Mouse (Mus musculus) MN1 (cell line): Measurements from ENCODE around the gene Phc2.

Experiments used
- DNase-seq: peaks from one replicate; pipeline ENCODE4 v3.0.0-alpha.2; 2016; ENCODE audit warnings: low spot score

Gene Phc2

DNA sequence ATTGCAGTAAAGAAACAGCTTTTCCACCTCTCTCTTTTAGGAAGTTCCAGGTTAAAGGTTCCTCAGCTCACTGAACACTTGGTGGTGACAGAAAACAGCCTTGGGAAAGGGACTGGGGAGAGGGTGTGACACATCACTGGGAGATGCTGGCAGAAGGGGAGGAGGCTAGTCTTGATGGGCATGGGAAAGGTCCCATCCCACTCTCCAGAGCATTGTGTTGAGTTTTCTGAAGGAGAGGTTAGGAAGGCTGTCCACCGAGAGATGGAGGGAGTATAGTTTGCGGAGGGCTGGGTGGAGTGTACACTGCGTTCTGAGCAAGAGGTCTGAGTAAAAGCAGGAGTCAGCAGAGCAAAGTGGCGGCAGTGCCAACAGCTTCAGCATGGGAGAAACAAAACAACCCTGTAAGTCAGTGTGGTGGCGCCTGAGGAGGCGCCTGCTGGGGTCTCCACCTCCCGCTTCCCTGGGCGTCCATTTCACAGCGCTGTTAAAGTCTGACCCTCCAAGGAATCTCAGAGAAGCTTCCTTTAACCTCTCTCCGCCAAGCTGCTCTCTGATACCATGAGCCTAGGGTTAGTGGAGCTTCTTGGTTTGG is 88.0 kb downstream of the Phc2 start:
- DNase-seq, result peak; percentile 29

DNA sequence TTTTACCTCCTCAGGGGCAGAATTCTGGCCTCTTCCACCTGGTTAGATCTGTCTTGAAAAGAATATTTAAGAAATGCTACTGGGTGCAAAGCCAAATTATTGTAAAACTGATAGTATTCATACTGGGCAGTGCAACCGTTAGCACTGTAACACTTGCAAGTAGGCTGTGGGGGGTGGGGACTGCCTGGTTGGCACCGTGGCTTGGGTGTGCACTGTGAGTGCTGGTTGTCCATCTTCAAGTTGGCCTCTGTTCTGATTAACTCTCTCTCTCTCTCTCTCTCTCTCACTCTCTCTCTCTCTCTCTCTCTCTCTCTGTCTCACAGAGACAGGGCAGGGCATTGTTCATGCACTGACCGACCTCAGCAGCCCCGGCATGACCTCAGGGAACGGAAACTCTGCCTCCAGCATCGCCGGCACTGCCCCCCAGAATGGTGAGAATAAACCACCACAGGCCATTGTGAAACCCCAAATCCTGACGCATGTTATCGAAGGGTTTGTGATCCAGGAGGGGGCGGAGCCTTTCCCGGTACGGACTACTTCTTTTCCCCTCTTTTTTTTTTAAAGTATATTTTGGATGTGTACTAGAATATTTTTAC is 88.6 kb downstream of the Phc2 start:
- no peak for DNase-seq

DNA sequence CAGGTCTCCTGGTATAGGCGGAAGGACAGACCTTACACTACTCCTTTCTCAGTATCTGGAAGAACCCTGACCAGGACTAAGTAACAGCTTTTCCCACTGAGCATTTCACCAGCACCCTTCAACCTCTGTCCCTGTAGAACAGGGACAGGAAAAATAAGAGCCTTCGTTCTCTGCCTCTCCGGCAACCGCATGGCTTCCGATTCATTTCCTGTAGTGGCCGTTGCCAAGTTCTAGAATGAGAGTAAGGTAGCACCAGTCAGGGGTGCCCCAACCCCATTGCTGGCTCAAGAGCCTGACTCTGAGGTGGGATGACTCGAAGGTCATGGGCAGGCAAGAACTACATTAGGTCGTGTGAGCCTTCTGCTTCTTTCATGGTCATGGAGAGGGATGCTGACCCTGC is 90.7 kb downstream of the Phc2 start:
- no peak for DNase-seq

GRCm38 (mm10) chr4:128747614-128748270 is 93.2 kb downstream of the Phc2 start:
- DNase-seq, result peak; percentile 50

GRCm38 (mm10) chr4:128748309-128748708 is 93.8 kb downstream of the Phc2 start:
- DNase-seq, result no peak

DNA sequence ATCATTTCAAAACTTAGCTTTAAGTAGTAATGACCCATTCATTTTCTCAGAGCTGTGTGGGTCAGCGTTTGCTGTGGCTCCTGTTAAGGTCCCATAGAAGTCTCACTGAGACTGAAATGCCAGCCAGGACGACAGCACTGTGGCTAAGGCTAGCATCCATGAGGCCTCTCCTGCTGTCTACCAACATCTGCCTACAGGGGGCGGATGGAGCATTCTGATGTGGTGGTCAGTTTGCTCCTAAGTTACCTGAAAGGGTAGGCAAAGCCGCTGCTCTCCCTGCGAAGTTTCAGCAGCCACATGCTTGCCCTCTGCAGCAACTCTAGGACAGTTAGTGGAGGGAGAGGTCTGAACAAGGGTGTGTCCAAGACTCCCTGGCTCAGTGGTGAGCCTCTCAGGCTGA is 96.5 kb downstream of the Phc2 start:
- peak; percentile 54 for DNase-seq

DNA sequence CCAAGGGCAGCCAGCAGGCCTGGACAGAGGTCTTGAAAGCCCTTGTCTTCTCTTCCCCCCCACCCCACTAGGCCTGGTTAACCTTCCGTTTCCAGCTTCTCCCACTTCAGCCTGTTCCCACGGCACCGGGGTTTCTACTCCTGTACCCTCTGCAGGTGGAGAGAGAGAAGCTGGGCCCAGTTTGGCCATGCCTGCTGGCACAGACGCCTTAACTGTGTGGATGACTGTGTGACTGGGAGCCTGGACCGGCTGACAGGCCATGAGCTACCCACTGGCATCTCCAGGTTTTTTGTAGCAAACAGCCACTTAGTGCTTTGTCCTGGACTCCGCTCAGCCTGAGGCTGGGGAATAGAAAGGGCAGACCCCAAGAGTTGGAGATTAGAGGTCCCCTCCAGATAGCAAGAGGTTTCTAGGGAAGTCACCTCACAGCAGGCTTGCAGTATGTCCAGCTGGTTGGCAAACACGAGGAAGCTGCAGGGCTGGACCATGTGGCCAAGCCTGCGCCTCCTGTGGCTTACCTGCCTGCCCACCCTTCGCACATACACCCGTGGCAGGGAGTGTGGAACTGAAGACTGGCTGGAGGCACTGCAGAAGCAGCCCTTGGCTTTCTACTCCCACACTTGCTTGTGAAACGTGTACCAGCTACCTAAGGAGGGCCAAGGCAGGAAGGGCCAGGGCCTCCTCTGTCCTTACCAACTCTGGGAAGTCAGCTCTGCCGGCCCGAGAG is 97.7 kb downstream of the Phc2 start:
- no peak for DNase-seq

DNA sequence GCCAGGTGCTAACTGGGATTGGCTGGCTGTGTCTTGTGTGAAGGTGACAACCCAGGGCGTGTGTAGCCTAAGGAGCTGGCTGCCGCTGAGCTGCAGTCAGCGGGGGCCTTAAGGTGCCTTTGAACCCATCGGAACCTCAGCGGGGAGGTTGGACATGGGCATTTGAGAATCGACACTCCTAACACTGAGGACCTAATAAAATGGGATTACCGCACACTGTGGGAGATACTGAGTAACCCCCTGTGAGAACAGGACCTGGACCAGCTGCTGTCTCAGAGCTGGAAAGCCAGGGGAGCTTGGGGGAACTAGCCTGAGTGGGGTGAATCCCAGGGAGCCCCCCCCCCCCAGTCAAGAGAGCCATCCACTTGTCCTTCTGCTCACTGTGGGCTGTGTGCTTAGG is 99.1 kb downstream of the Phc2 start:
- no peak for DNase-seq

GRCm38 (mm10) chr4:128755064-128755463 is 100.6 kb downstream of the Phc2 start, which contains the start of gene A3galt2:
TSS of gene A3galt2 (plus strand) at chr4:128755364.
- no peak for DNase-seq

DNA sequence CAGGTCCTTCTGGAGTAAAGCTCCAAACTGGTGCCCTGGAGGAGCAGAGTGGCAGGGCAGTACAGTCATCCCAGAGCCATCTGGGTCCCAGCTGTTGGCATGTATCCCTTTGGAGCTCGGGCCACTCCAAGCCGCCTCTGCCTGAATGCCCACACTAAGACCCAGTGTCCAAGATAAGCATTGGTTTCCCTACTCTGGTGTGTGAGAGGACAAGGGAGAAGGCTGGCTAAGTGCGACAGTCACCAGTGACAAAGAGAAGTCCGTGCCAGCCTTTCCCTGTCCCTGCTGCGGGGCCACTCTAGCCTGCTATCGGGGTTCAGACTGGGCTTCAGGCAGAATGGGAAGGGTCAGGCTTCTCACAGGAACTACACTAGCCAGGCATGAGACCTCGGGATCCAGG is 101.4 kb downstream of the Phc2 start:
- DNase-seq, result no peak

DNA sequence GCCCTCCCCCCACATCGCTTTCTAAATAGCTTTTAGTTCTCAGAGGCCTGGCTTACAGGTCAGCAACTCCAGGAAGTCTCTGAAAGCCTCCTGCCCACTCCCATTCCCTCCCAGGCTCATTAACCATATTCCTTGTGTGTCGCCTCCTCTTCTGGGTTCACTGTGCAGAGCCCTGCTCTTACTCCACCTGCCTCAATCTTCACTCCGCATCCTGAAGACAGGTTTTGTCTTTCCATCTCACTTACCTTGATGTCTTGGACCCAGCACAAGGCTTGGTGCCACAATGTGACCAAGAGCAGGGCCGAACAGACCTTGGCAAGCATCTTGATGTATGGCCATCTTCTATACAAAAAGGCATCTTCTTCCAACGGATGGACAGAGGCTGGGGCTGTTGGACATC is 104.7 kb downstream of the Phc2 start:
- DNase-seq, result no peak

DNA sequence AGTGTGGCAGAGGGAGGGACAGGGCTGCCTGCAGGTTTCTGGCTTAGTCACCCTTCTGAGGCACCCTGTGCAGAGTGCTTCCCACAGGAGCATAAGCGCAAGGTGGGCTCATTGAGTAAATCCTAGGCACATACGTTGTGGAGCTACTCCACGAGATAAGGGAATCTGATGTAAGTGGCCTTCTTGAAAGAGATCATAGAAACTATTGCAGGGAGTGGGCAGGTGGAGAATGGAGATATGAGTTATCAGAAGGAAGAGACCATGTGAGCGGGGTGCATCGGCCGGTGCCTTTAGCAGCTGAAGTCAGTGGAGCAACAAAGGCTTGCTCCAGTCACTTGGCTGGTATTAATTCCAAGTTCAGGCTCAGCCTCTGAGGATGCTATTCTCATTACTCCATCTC is 105.5 kb downstream of the Phc2 start:
- no peak for DNase-seq

GRCm38 (mm10) chr4:128766929-128767328 is 112.4 kb downstream of the Phc2 start:
- no peak for DNase-seq

DNA sequence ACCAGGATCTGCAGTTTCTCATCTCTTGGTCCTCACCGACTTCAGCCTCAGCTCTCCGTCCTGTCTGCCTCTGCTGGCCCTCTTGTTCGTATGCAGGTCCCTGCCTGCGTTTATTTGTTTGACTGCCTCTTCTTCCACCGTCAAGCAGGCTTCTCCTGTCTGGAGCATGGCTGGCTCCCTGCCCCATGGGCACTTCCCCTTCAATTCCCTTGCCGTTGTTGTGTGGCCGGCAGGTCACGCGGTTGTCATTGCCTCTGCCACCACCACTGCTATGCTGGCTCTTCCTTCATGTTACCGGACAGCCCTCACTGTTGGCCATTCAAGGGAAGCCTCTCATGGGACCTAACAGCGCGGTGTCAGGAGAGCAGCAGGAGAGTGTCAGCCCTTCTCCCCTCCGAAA is 113.6 kb downstream of the Phc2 start:
- no peak for DNase-seq

DNA sequence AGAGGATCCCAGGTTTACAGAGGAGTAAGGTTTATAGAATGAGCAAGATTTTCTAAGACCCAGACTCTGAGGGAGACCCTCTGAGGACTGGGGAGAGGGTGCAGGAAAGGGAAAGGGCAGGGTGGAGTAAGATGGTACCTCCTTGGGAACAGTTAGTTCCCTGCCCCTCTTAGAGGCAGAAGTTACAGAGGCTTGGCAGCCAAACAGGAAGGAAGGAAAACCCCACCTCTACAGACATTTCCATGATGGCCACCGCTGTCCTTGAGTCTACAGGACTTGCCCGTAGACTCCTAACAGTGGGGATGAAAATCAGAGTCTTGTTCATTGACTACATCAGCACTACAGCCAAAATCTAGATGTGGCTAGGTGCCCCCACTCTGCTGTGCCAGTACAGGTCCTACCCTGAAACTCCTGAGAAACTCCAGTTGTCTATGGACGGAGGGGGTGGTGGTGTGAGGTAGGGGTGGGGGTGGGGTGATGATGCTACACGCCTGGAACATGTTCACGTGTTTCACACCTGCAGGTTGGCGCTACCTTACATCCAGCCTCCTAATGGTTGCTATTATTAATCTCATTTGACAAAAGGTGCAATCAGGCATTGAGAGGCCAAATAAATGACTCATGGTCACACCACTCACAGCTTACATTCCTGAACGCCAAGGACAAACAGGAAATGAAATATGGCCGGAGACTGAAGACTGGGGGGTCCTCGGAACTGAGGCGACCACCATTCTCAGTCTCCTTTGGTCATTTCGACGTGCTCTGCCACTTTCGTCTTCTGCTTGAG is 115.3 kb downstream of the Phc2 start:
- DNase-seq, result no peak

DNA sequence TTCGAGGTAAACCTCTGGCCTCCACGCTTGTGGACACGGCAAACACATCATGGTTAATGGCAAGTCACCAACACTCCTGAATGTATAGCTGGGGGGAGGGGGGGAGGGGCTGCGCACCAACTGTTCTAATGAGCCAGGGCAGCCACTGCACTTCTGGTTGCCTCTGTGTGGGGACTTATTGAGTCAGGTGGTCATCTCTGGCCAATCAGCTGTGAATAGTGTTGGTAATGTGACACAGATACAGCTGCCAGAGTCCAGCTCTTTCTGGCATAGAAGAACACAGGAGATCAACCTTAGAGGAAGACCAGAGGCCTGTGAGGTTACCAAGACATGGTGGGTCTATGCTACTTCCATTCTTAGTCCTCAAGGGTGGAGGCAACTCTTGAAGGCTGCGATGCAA is 116.2 kb downstream of the Phc2 start:
- DNase-seq, result no peak

DNA sequence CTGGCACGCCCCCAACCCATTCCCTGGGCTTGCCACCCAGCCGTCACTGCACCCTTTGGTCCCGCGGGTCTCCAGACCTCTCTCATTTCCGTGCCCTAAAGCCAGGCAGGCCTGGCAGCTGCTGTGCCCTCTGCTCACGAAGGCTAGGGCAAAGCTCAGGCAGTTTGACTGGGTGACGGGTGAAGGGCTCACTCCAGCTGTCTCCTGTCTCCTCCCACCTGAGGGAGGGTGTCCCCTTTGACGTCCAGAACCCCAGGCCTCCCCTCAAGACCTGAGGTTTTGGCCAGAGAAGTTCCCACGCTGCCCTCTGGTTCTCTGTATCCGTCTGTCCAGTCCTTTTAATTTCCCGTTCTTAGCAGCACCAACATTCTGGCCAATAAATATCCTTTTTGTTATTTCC is 119.3 kb downstream of the Phc2 start:
- no peak for DNase-seq

DNA sequence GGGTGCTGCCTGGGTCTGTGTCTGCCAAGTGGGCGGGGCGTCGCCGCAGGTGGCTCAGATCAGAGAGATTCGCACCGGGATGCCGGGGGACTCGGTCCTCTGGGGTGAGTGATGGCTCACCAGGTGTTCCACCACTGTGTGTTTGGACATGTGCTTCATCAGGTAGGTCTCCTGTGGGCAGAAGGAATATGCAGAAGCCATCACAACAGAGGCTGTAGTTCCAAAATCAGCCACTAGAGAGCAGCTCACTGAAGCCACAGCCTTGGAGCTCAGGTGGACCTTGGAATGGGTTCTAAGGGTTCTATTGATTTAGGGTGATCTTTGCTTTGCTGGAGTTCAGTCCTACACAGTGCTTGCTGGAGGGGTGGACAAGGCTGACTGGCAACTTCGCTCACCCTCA is 120.0 kb downstream of the Phc2 start:
- peak; percentile 46 for DNase-seq

DNA sequence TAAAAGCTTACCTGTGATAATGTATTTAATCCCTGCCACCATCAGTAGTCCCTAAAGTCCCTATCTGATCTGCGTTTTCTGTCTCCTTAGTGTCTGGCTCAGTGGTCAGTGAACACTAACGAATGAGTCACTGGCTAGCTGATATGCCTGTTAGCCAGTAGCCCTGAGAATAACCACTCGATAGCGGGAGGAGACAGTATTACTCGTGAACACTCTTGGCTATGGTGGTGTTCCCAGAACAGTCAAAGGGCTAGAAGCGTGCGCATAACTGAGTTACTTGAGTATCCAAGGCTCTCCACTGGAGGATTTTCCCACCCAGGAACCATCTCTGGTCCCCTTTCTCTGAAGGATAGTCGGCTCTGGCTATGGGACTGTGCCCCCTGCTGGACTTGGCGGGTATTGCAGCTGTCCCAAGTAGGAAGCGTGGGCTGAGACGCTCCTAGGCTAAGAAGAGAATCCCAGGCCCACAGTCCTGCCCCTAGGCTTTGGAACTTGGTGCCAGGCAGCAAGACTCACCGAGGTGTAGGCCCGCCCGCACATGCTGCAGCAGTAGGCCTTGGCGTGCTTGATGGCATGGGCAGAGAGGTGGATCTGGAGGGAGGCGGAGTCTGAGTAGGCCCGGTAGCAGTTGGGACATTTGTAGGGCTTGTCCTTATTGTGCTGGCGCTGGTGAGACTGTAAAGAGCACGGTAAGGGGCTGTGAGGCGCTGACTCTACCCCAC is 122.2 kb downstream of the Phc2 start:
- peak; percentile 87 for DNase-seq

DNA sequence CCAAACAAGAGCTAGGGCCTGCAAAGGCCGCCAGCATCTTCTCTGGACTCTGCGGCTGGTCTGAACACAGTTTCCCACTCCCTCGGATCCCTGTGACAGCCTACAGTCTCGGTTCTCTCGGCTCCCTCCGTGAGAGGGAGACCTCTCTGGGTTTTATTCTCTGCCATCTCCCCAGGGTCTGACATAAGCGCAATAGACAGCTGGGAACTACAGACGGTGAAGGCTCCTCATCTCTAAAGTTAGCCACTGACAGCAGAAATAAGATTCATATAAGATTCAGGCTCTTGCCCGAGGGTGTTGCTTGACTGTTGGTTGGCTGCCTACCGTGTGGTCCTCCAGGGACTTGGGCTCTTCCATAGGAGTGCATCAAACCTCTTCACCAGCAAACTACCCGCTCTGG is 123.1 kb downstream of the Phc2 start:
- no peak for DNase-seq

DNA sequence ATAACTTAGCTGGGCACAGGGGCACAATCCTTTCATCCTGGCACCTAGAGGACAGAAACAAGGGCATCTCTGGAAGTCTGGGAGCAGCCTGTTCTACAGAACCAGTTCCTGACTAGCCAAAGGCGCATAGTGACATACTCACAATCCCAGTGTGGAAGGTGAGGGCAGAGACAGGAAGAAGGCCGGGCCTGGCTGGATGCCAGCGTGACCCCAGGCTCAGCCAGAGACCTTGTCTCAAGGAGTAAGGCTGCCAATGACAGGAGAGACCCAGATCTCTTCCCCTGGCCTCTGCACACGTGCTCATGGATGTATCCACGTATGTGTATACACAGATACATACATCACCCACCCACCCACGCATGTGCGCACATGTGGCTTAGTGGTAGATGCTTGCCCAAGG is 127.5 kb downstream of the Phc2 start:
- DNase-seq, result peak; percentile 29

DNA sequence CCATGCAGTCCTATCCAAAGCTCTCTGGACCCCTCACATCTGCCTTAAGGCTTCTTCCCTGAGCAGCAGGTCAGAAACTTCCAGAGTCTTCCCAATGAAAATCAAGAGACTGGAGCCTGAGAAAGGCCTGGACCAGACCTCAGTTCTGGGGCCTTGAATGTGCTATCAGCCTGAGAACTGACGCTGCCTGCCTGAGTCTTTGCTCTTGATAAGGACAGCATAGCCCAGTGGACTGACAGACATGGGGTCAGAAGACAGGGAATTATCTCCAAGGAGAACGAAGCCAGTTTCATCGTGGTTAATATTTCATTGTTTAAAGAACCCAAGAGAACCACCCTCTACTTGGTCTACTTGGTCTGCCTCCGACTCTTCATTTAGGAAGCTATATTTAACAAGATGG is 128.1 kb downstream of the Phc2 start:
- peak; percentile 55 for DNase-seq
